Mouse (Mus musculus) thymus, adult 18-20 months (tissue): ENCODE data around the gene Slc9b1.

Source experiments
- DNase-seq, 2 experiments: peaks; one replicate each; pipeline ENCODE4 v3.0.0; 2022; ENCODE audit warnings: mixed read lengths in 2 of 2

Gene Slc9b1

DNA sequence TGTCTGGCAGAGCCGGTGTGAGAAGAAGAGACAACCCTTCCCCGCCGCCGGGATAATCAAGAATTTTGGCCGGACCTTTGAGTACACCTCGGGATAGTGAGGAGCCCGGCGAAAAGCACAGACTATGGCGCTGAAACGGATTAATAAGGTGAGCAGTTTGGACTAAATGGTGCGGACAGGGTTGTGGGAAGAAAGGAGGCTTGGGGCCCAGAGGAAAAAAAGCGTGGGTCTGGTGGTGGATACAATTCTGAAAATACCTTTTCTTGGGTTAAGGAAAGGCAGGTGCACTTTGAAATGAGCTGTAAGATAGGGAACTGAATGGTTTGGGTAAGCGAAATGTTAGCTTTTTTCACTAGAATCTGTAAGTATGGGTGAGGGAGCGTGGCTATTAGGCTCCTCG, 91.8 kb downstream of the Slc9b1 start:
- DNase-seq = no peak

- peak; percentile 20 to 57 for DNase-seq
These were observed 92.4 kb downstream of the Slc9b1 start for GRCm38 (mm10) chr3:135440221-135440620.

GRCm38 (mm10) chr3:135440621-135441020, 92.8 kb downstream of the Slc9b1 start:
- no peak for DNase-seq

DNA sequence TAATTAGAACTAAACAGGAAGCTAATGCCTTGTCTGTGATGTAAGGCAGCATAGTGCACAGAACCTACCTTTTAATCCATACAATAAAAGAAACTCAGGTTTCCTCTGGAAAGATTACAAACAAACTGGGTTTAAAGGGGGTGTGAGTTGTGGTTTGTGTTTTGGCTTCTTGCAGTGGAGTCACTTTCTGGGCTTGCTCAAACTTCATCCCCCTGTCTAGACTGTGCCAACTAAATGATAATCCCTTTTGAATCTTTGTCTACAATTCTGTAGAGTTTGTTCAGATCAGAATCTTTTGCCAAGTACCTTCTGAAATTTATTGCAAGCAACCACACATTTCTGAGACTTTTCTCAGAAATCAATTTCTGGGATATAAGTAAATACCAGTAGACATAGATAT, 97.1 kb downstream of the Slc9b1 start:
- no peak for DNase-seq
